Mouse (Mus musculus) lung, postnatal 0 days (tissue): ENCODE results near the gene Entpd1.

Source experiments
- CTCF ChIP-seq: IDR thresholded peaks from 2 replicates; pipeline ENCODE4 v1.5.1; 2016; ENCODE audit warnings: antibody characterized with exemption, mild to moderate bottlenecking
- EP300 ChIP-seq: IDR thresholded peaks from 2 replicates; pipeline ENCODE4 v1.6.1; 2016; ENCODE audit warnings: antibody characterized with exemption, mild to moderate bottlenecking, control low read depth

GRCm38 (mm10) chr19:40762023-40762759 lies 150.0 kb downstream of the Entpd1 start:
- TF ChIP-seq CTCF: no peak
- no peak for TF ChIP-seq EP300
